Mouse (Mus musculus) left cerebral cortex, postnatal 36 days (tissue): Measurements from ENCODE around the gene Csf3r. TPM values are rescaled to one million over a fixed set of nuclear protein-coding genes. Genes with fewer than 3 reads are reported as not detected.
"Not testable (repeated sequence)": the region's sequence is repeated elsewhere in the genome, so short reads cannot be mapped to it uniquely, and the experiment has no call there.

ENCODE experiments used
- DNase-seq, 2 experiments: peaks; one replicate each; pipeline ENCODE4 v3.0.0; 2021 to 2022; ENCODE audit warnings: low spot score in 2 of 2, mixed read lengths in 1 of 2
- intact Hi-C: fragments of 180-260 bp; cut with DNase I; formaldehyde crosslinking; loops from one replicate; pipeline ENCODE4 v1.15.1; 2025
- total RNA-seq, 2 experiments: library from RNA; stranded (reverse); gene quantifications; 2 replicates each; pipeline ENCODE4 v1.2.3; 2021

Gene Csf3r
- 1 to 10 TPM; 4.8 to 5.2 TPM for total RNA-seq

GRCm38 (mm10) chr4:126024303-126024900, at the start of gene Csf3r:
TSS of gene Csf3r (plus strand) at chr4:126024550.
- DNase-seq, result no peak
- intact Hi-C loops, result no loop called here

GRCm38 (mm10) chr4:125977768-125978167, 46.6 kb upstream of the Csf3r start:
- DNase-seq, result no peak
- intact Hi-C loops, result no loop called here

- DNase-seq, result no peak
- intact Hi-C loops, result no loop called here
Measured at GRCm38 (mm10) chr4:125983279-125983678, 41.1 kb upstream of the Csf3r start.

GRCm38 (mm10) chr4:125985703-125986102, 38.6 kb upstream of the Csf3r start:
- intact Hi-C loops, DNase-seq: not testable (repeated sequence)

- DNase-seq, result no peak
- intact Hi-C loops, result no loop called here
Measured at GRCm38 (mm10) chr4:125987071-125987470, 37.3 kb upstream of the Csf3r start.

GRCm38 (mm10) chr4:125989061-125989460, 35.3 kb upstream of the Csf3r start:
- intact Hi-C loops, result no loop called here
- no peak for DNase-seq

- intact Hi-C loops, result no loop called here
- peak; percentile 49 to 54 for DNase-seq
Measured at GRCm38 (mm10) chr4:125990143-125990542, 34.2 kb upstream of the Csf3r start.

GRCm38 (mm10) chr4:125992206-125992605, 32.1 kb upstream of the Csf3r start:
- intact Hi-C loops, result no loop called here
- no peak for DNase-seq

- DNase-seq, result no peak
- intact Hi-C loops, result no loop called here
Measured at GRCm38 (mm10) chr4:125992906-125993305, 31.4 kb upstream of the Csf3r start.

GRCm38 (mm10) chr4:125996576-125996975, 27.8 kb upstream of the Csf3r start:
- DNase-seq, result no peak
- intact Hi-C loops, result no loop called here

- intact Hi-C loops, result no loop called here
- no peak for DNase-seq
Measured at GRCm38 (mm10) chr4:125997826-125998225, 26.5 kb upstream of the Csf3r start.

GRCm38 (mm10) chr4:126001311-126002199, 22.8 kb upstream of the Csf3r start:
- intact Hi-C loops, result no loop called here
- no peak for DNase-seq

- DNase-seq, result no peak
- intact Hi-C loops, result no loop called here
Measured at GRCm38 (mm10) chr4:126017676-126018332, 6.5 kb upstream of the Csf3r start.

- DNase-seq, result no peak
- intact Hi-C loops, result no loop called here
Measured at GRCm38 (mm10) chr4:126018966-126019538, 5.3 kb upstream of the Csf3r start.

GRCm38 (mm10) chr4:126025801-126026200, 1.5 kb downstream of the Csf3r start:
- intact Hi-C loops, result no loop called here
- no peak for DNase-seq

- intact Hi-C loops, result no loop called here
- no peak for DNase-seq
Measured at GRCm38 (mm10) chr4:126027980-126028379, 3.6 kb downstream of the Csf3r start.

- DNase-seq, result no peak
- intact Hi-C loops, result no loop called here
Measured at GRCm38 (mm10) chr4:126029042-126029441, 4.7 kb downstream of the Csf3r start.

- DNase-seq, result no peak
- intact Hi-C loops, result no loop called here
Measured at GRCm38 (mm10) chr4:126030705-126031104, 6.4 kb downstream of the Csf3r start.

GRCm38 (mm10) chr4:126035413-126035812, 11.1 kb downstream of the Csf3r start:
- intact Hi-C loops, result no loop called here
- no peak for DNase-seq

GRCm38 (mm10) chr4:126046851-126047585, 22.7 kb downstream of the Csf3r start, which contains the start of gene Mrps15:
TSS of gene Mrps15 (plus strand) at chr4:126046925.
- DNase-seq, result peak; percentile 80 to 82

More at GRCm38 (mm10) chr4:126046851-126047585, 22.7 kb downstream of the Csf3r start, which contains the start of gene Mrps15:
- intact Hi-C loops, result no loop called here
